Mouse (Mus musculus): Measurements from ENCODE around the gene Pin1rt1. TPM values are rescaled to one million over a fixed set of nuclear protein-coding genes. Genes with fewer than 3 reads are reported as not detected.

Gene Pin1rt1
- not detected in 2 replicates for total RNA-seq (2014; rRNA removed; ENCODE audit: low replicate concordance)
- polyA plus RNA-seq (2015; fragmentation: Nextera tagmentation; extraction: Ambion mirVana): not detected in 2 replicates

DNA sequence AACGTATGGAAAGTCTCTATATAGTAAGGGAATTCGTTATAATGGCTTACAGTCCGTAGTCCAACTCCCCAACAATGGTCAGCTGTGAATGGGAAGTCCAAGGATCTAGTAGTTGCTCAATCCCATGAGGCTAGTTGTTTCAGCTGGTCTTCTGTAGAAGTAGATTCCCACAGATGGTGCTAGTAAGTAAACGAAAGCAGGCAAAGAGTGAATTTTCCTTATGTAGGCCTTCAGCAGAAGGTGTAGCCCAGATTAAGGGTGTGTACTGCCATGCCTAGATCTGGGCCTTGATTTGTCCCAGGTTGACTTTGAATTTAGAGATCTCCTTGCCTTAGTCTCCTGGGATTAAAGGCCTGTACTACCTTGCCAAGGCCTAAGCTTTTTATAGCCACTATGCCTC lies at the start of gene Pin1rt1:
Pin1rt1 (minus strand) TSS at position 101 of the 400 bp plus-strand sequence.
- Histone ChIP-seq H3K27me3 (ENCODE audit: control insufficient read depth, insufficient read depth, low read length) (no peaks in the 10 kb centered on the region), H3K27ac (ENCODE audit: low read depth) (no peak within 1 kb of the TSS), H3K9ac (replicated peaks; ENCODE audit: low read depth, low read length) (no peak within 1 kb of the TSS), H3K4me2 (ENCODE audit: low read depth, low read length) (no peak within 1 kb of the TSS), H3K4me3 (ENCODE audit: low read depth, low read length) (no peak within 1 kb of the TSS), H3K9me3 (replicated peaks; ENCODE audit: control insufficient read depth, low read length) (no peaks in the 10 kb centered on the region), H3K4me1 (ENCODE audit: control insufficient read depth, insufficient read depth) (0 out of 2 replicates have a peak, but pooled peaks cover 6% of the 10 kb centered on the region), H3K36me3 (replicated peaks; ENCODE audit: control insufficient read depth, insufficient read depth, low read length) (no peaks in the 10 kb centered on the region)
- ATAC-seq (ENCODE audit: insufficient read depth, low read depth) (no peak), DNase-seq (ENCODE audit: low spot score) (no peak)
- 89% methylated on average over 4 of the region's 4 CpGs for WGBS
- TF ChIP-seq CTCF (IDR thresholded peaks at IDR 0.05; ENCODE audit: low read depth): no peak
- TF ChIP-seq EP300 (IDR thresholded peaks at IDR 0.05; ENCODE audit: low read depth): no peak

DNA sequence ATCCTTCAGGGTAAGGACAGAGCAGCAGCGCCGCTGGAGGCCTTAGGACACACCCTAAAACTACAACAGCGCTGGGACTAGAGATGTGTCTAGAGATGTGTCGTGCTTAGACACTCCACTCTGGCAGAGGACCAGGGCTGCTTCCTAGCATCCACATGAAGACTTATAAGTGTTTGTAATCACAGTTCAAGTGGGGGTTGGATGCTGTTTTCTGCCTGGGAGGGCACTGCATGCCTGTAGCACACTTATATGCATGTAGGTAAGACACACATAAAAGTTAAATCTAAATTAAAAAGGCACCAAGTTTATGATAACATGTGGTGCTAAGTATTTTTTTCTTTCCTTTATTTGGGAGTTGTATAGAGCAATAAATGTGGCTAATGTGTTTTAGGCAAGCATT lies 47.8 kb upstream of the Pin1rt1 start:
- no peak overlapping the region for H3K4me2 ChIP-seq (ENCODE audit: low read depth, low read length)
- H3K27ac ChIP-seq (ENCODE audit: low read depth): no peak overlapping the region
- peaks cover 18% of the 10 kb centered on the region for H3K36me3 ChIP-seq (replicated peaks; ENCODE audit: control insufficient read depth, insufficient read depth, low read length)
- H3K9me3 ChIP-seq (replicated peaks; ENCODE audit: control insufficient read depth, low read length): no peaks in the 10 kb centered on the region
- ATAC-seq (ENCODE audit: insufficient read depth, low read depth): no peak
- H3K27me3 ChIP-seq (ENCODE audit: control insufficient read depth, insufficient read depth, low read length): no peaks in the 10 kb centered on the region
- WGBS: 66% methylated on average over 4 of the region's 4 CpGs
- no peaks in the 10 kb centered on the region for H3K4me1 ChIP-seq (ENCODE audit: control insufficient read depth, insufficient read depth)
- no peak overlapping the region for H3K9ac ChIP-seq (replicated peaks; ENCODE audit: low read depth, low read length)
- TF ChIP-seq EP300 (IDR thresholded peaks at IDR 0.05; ENCODE audit: low read depth) (no peak), CTCF (IDR thresholded peaks at IDR 0.05; ENCODE audit: low read depth) (no peak)
- H3K4me3 ChIP-seq (ENCODE audit: low read depth, low read length): no peak overlapping the region
- no peak for DNase-seq (ENCODE audit: low spot score)

DNA sequence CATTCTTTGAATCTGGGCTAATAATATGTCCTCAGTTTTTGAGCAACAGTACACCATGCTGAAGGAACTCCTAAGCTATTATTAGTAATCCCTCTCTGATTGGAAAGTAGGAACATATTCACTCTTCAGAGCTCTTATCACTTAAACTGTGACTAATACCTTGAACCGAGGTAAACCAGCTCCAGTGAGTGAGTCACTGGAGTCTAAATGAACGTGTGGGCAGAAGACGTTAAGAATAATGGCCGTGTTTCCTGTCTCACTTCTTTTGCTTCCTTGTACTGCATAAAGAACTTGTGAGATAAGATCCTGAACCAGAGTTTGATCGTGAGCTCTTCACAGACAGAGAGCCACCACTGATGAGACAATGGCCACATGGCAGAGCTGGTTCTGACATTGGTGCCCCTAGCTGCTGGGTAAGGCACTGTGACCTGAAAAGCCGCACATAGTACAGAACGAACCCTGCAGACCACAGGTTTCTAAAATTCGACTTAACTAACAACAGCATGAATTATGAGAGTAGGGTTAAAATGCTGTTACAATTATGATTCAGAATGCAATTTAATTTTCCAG lies 47.0 kb upstream of the Pin1rt1 start:
- Histone ChIP-seq H3K9me3 (replicated peaks; ENCODE audit: control insufficient read depth, low read length) (no peaks in the 10 kb centered on the region), H3K36me3 (replicated peaks; ENCODE audit: control insufficient read depth, insufficient read depth, low read length) (peaks cover 18% of the 10 kb centered on the region), H3K4me1 (ENCODE audit: control insufficient read depth, insufficient read depth) (no peaks in the 10 kb centered on the region), H3K9ac (replicated peaks; ENCODE audit: low read depth, low read length) (no peak overlapping the region), H3K4me2 (ENCODE audit: low read depth, low read length) (no peak overlapping the region), H3K4me3 (ENCODE audit: low read depth, low read length) (no peak overlapping the region), H3K27me3 (ENCODE audit: control insufficient read depth, insufficient read depth, low read length) (no peaks in the 10 kb centered on the region), H3K27ac (ENCODE audit: low read depth) (peak overlapping the region; percentile 41)
- 32% methylated on average over 8 of the region's 8 CpGs for WGBS
- DNase-seq (ENCODE audit: low spot score): peak; percentile 38
- peak; percentile 71; the same call in 1 of the 2 replicates for ATAC-seq (ENCODE audit: insufficient read depth, low read depth)
- no peak for TF ChIP-seq EP300 (IDR thresholded peaks at IDR 0.05; ENCODE audit: low read depth)
- TF ChIP-seq CTCF (IDR thresholded peaks at IDR 0.05; ENCODE audit: low read depth): peak; percentile 22; the same call in 1 of the 2 replicates

DNA sequence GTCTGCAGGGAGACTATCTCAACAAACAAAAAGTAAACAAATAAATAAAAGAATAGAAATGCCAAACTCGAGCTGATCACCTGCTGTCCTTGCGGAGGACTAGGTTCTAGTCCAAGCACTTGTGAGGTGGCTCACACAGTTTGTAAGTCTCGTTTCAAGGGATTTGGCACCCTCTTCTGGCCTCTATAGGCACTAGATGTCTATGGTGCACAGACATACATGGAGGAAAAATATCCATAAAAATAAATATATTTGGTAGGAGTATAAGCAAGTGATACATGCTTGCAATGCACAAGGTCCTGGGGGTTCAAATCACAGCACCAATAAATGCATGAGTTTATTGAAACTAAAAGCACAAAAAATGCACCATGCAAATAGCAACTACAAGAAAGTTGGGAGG lies 34.4 kb upstream of the Pin1rt1 start:
- Histone ChIP-seq H3K4me2 (ENCODE audit: low read depth, low read length) (no peak overlapping the region), H3K4me1 (ENCODE audit: control insufficient read depth, insufficient read depth) (no peaks in the 10 kb centered on the region), H3K36me3 (replicated peaks; ENCODE audit: control insufficient read depth, insufficient read depth, low read length) (0 out of 2 replicates have a peak, but pooled peaks cover 5% of the 10 kb centered on the region), H3K4me3 (ENCODE audit: low read depth, low read length) (no peak overlapping the region), H3K27me3 (ENCODE audit: control insufficient read depth, insufficient read depth, low read length) (no peaks in the 10 kb centered on the region), H3K9me3 (replicated peaks; ENCODE audit: control insufficient read depth, low read length) (no peaks in the 10 kb centered on the region), H3K9ac (replicated peaks; ENCODE audit: low read depth, low read length) (no peak overlapping the region), H3K27ac (ENCODE audit: low read depth) (no peak overlapping the region)
- no peak for DNase-seq (ENCODE audit: low spot score)
- TF ChIP-seq EP300 (IDR thresholded peaks at IDR 0.05; ENCODE audit: low read depth) (no peak), CTCF (IDR thresholded peaks at IDR 0.05; ENCODE audit: low read depth) (peak; percentile 29)
- no peak for ATAC-seq (ENCODE audit: insufficient read depth, low read depth)
- WGBS: 59% methylated on average over 3 of the region's 3 CpGs

DNA sequence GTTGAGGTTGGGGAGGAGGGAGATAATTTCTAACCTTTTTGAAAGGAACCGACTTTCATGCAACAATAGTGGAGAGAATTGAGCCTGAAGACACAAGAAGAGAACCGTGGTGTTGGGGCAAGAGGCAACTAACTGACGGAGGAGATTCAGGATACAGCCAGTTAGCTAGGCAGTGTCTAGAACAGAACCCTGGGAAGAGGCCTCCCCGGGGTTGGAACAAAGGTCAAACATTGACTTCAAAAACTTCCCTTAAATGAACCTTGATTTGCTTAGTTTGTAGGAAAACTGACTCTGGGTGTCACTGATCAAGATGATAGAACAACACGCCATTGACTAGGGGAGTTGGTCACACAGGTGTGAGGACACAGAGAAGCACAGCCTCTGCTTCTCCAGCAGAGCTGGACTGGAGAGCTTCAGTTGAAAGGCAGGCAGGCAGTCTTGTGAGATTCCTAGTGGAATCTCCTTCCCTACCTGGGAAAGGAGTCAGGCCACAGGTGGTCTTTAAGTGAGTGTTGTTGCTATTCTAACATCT lies 32.5 kb upstream of the Pin1rt1 start:
- no peak overlapping the region for H3K9ac ChIP-seq (replicated peaks; ENCODE audit: low read depth, low read length)
- no peak for DNase-seq (ENCODE audit: low spot score)
- no peak overlapping the region for H3K4me2 ChIP-seq (ENCODE audit: low read depth, low read length)
- WGBS: 70% methylated on average over 5 of the region's 5 CpGs
- H3K27me3 ChIP-seq (ENCODE audit: control insufficient read depth, insufficient read depth, low read length): no peaks in the 10 kb centered on the region
- H3K9me3 ChIP-seq (replicated peaks; ENCODE audit: control insufficient read depth, low read length): no peaks in the 10 kb centered on the region
- 0 out of 2 replicates have a peak, but pooled peaks cover 3% of the 10 kb centered on the region for H3K36me3 ChIP-seq (replicated peaks; ENCODE audit: control insufficient read depth, insufficient read depth, low read length)
- H3K4me3 ChIP-seq (ENCODE audit: low read depth, low read length): no peak overlapping the region
- ATAC-seq (ENCODE audit: insufficient read depth, low read depth): no peak
- no peak overlapping the region for H3K27ac ChIP-seq (ENCODE audit: low read depth)
- H3K4me1 ChIP-seq (ENCODE audit: control insufficient read depth, insufficient read depth): no peaks in the 10 kb centered on the region
- TF ChIP-seq EP300 (IDR thresholded peaks at IDR 0.05; ENCODE audit: low read depth) (no peak), CTCF (IDR thresholded peaks at IDR 0.05; ENCODE audit: low read depth) (no peak)

All from heart, postnatal 0 days (tissue).